Mouse (Mus musculus) testis, adult 2 months (tissue): Measurements from ENCODE around the gene Agpat4. TPM values are rescaled to one million over a fixed set of nuclear protein-coding genes. Genes with fewer than 3 reads are reported as not detected.
A peak's percentile ranks its signal among the peaks of the same experiment; 100 is the strongest.

ENCODE experiments used
- H3K27ac ChIP-seq: fragments of 200-500 bp; 2 replicates; pipeline ENCODE4 v1.5.1; 2012; ENCODE audit warnings: low read depth, low read length; ENCODE audit not compliant: control insufficient read depth, insufficient read depth
- H3K27me3 ChIP-seq: fragments of 200-500 bp; 2 replicates; pipeline ENCODE4 v1.6.1; 2012; ENCODE audit warnings: mild to moderate bottlenecking, low read length, moderate library complexity; ENCODE audit not compliant: control insufficient read depth, insufficient read depth
- H3K36me3 ChIP-seq: fragments of 200-500 bp; 2 replicates; pipeline ENCODE4 v1.6.1; 2012; ENCODE audit warnings: mild to moderate bottlenecking, low read length; ENCODE audit not compliant: control insufficient read depth, insufficient read depth
- H3K4me1 ChIP-seq: fragments of 200-500 bp; 2 replicates; pipeline ENCODE4 v1.6.1; 2012; ENCODE audit warnings: low read length; ENCODE audit not compliant: control insufficient read depth, insufficient read depth
- H3K4me3 ChIP-seq: fragments of 200-500 bp; 2 replicates; pipeline ENCODE4 v1.5.1; 2012; ENCODE audit warnings: low read depth, mild to moderate bottlenecking, low read length, moderate library complexity, mixed read lengths; ENCODE audit not compliant: control insufficient read depth
- CTCF ChIP-seq: fragments of 200-500 bp; IDR thresholded peaks from 2 replicates; pipeline ENCODE4 v1.5.1; 2012; ENCODE audit warnings: low read depth, mild to moderate bottlenecking, inconsistent platforms, low read length, moderate library complexity; ENCODE audit not compliant: control insufficient read depth, insufficient read depth, insufficient replicate concordance
- POLR2A ChIP-seq: fragments of 200-500 bp; IDR thresholded peaks from 2 replicates; pipeline ENCODE4 v1.6.1; 2012; ENCODE audit warnings: low read depth, mild to moderate bottlenecking, inconsistent platforms, low read length, moderate library complexity; ENCODE audit not compliant: control insufficient read depth
- polyA plus RNA-seq: library from polyadenylated mRNA; depleted of rRNA; stranded (reverse); fragments of >200 nt; gene quantifications from 2 replicates; pipeline ENCODE4 v1.2.3, GENCODE M21; 2012

The Agpat4 gene
- polyA plus RNA-seq, 1 experiment: 18.4 TPM

DNA sequence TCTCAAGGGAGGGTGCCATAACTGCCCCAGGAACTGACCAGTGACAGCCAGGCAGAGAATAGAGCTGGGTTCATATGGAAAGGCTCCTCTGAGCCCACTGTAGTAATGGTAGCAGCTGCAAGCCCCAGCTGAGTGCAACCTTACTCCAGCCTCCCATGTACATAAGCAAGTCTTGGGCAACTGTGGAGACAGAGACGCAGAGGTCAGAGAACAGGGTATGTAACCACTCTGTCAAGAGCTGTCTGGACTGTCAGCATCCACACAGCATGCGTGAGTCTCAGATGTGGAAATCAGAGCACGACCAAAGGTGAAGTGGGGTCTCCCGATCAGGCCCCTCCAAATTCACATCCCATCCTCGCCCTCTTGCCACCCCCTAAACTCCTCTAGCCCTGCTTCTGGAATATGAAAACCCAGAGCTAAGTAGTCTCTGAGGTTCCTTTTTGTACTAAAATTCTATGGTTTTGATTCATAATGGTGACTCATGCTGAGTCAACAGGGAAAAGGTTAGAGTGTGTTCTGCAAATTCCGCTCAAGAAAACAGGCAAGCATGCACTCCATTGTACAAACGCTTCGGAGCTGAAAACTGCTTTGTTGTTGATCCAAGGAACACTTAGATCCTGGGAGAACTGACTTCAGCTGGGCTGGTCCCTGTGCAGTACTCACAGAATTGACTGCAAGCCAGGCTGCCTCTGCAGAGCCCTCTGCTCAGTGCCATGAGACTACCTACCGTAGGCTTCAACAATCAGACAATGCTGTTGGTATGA lies 23.5 kb upstream of the Agpat4 start:
- Histone ChIP-seq H3K27ac (no peak overlapping the region), H3K27me3 (no peaks in the 10 kb centered on the region), H3K4me1 (no peaks in the 10 kb centered on the region), H3K36me3 (no peaks in the 10 kb centered on the region), H3K4me3 (no peak overlapping the region)
- no peak for TF ChIP-seq POLR2A

- TF ChIP-seq POLR2A (no peak), CTCF (no peak)
- H3K27ac ChIP-seq: no peak overlapping the region
- no peaks in the 10 kb centered on the region for H3K36me3 ChIP-seq
- no peaks in the 10 kb centered on the region for H3K4me1 ChIP-seq
- H3K4me3 ChIP-seq: no peak overlapping the region
- H3K27me3 ChIP-seq: no peaks in the 10 kb centered on the region
These were observed 19.1 kb upstream of the Agpat4 start for GRCm38 (mm10) chr17:12099415-12099814.

DNA sequence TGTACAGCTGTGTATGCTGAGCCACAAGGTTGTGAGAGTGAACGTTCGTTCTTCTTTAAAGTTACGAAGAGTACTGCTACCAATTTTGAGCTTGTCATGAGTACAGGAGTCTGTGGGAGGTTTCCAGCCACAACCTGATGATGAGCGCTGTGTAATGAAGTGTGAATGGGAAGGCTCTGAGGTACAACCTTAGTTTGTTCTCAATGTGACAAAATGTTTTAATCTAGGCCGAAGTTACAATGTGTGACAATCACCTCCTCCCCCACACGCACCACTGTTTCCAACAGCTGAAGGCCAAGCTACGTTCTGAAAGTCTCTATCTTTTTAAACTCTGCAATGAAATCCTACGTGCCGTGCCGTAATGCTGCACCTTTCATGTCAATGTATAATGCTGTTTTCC lies 16.2 kb upstream of the Agpat4 start:
- TF ChIP-seq POLR2A: no peak
- no peak for TF ChIP-seq CTCF
- H3K4me1 ChIP-seq: no peaks in the 10 kb centered on the region
- H3K27me3 ChIP-seq: no peaks in the 10 kb centered on the region
- no peak overlapping the region for H3K4me3 ChIP-seq
- no peaks in the 10 kb centered on the region for H3K36me3 ChIP-seq
- no peak overlapping the region for H3K27ac ChIP-seq

DNA sequence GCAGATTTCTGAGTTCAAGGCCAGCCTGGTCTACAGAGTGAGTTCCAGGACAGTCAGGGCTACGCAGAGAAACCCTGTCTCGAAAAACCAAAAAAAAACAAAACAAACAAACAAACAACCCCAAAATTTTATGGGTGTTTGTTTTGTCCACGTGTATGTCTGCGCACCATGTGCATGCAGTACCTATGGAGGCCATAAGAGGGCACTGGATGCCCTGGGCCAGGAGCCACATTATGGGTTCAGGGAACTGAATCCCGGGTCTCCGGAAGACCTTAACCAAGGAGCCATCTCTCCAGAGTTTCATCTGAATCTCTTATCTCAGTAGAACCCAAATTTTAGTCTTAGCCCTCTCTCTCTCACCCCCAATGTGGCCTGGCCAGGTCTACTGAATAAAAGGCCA lies 14.7 kb upstream of the Agpat4 start:
- Histone ChIP-seq H3K27me3 (no peaks in the 10 kb centered on the region), H3K4me1 (no peaks in the 10 kb centered on the region), H3K4me3 (no peak overlapping the region), H3K27ac (no peak overlapping the region), H3K36me3 (no peaks in the 10 kb centered on the region)
- TF ChIP-seq CTCF: peak; percentile 71; the same call in 1 of the 2 replicates
- no peak for TF ChIP-seq POLR2A

DNA sequence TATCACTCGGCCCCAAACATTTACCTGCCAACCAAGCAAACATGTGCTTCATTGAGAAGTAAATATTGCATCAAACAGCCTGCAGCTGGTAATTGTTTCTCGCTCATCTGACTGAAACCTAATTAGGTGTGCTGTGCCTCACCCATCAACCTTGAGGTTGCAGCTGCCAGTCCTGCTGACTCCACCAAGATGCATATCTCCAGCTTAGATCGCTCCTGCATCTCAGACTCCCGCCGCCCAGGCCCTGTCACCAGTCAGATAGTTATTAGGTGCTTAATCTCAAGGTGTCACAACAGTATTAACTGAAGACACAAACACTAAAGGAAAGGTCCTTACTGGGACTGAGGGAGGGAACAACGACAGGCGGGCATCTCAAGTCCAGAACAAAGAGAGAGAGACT lies 14.3 kb upstream of the Agpat4 start:
- no peaks in the 10 kb centered on the region for H3K4me1 ChIP-seq
- H3K4me3 ChIP-seq: no peak overlapping the region
- TF ChIP-seq CTCF (no peak), POLR2A (no peak)
- H3K27me3 ChIP-seq: no peaks in the 10 kb centered on the region
- no peak overlapping the region for H3K27ac ChIP-seq
- no peaks in the 10 kb centered on the region for H3K36me3 ChIP-seq

- Histone ChIP-seq H3K4me1 (no peaks in the 10 kb centered on the region), H3K27ac (no peak overlapping the region), H3K27me3 (no peaks in the 10 kb centered on the region), H3K36me3 (no peaks in the 10 kb centered on the region), H3K4me3 (no peak overlapping the region)
- TF ChIP-seq CTCF: no peak
- TF ChIP-seq POLR2A: no peak
These were observed 13.8 kb upstream of the Agpat4 start for GRCm38 (mm10) chr17:12104690-12105089.

GRCm38 (mm10) chr17:12106255-12106654 lies 12.2 kb upstream of the Agpat4 start:
- H3K27ac ChIP-seq: no peak overlapping the region
- H3K4me3 ChIP-seq: peak overlapping the region; percentile 24; the same call in 1 of the 2 replicates
- no peaks in the 10 kb centered on the region for H3K36me3 ChIP-seq
- H3K27me3 ChIP-seq: no peaks in the 10 kb centered on the region
- no peaks in the 10 kb centered on the region for H3K4me1 ChIP-seq
- TF ChIP-seq CTCF: no peak
- no peak for TF ChIP-seq POLR2A

DNA sequence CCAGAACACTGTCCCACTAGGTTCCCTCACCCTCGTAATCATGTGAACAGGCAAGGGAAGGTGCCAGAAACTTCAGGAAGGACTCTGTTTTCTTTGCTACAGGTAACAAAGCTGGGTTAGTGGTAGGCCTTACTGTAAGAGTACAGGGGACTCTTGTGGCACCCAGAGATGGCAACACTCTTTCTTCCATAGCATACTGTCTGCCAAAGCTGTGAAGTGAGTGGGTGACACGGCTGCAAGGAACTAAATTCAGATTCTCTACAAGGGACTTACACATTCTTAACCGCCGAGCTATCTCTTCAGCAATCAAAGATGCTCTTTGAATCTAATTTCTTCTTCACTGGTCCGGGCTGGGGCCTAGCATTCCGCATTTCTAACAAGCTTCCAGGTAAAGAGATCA lies 4.9 kb upstream of the Agpat4 start:
- no peaks in the 10 kb centered on the region for H3K27me3 ChIP-seq
- H3K4me1 ChIP-seq: peaks cover 3% of the 10 kb centered on the region
- TF ChIP-seq POLR2A (no peak), CTCF (no peak)
- H3K27ac ChIP-seq: no peak overlapping the region
- H3K36me3 ChIP-seq: no peaks in the 10 kb centered on the region
- no peak overlapping the region for H3K4me3 ChIP-seq
